Mouse (Mus musculus): ENCODE measurements around the gene Naa16.

- TF ChIP-seq CTCF (conservative IDR thresholded peaks at IDR 0.05; ENCODE audit: low read length) = no peak
- no peak for TF ChIP-seq NANOG (IDR thresholded peaks at IDR 0.05; ENCODE audit: borderline replicate concordance, low read length)
These were observed 55.0 kb downstream of the Naa16 start for GRCm38 (mm10) chr14:79335613-79336012.

Data from E14TG2a.4 (cell line).